Mouse (Mus musculus): ENCODE measurements around the gene Sap18b. TPM values are rescaled to one million over a fixed set of nuclear protein-coding genes. Genes with fewer than 3 reads are reported as not detected.

Sap18b gene
- polyA plus RNA-seq, 1 experiment, result 30.9 TPM

GRCm38 (mm10) chr8:95799891-95800290 is 25.3 kb upstream of the Sap18b start:
- 57% methylated on average over 1 of the region's 1 CpGs for WGBS
- Histone ChIP-seq H3K4me3 (ENCODE audit: control insufficient read depth, insufficient read depth, low read length) (no peak overlapping the region), H3K27ac (ENCODE audit: control insufficient read depth, insufficient read depth, low read length) (peak overlapping the region; percentile 31; the same call in 1 of the 2 replicates), H3K36me3 (ENCODE audit: control insufficient read depth, insufficient read depth, low read length) (no peaks in the 10 kb centered on the region), H3K27me3 (ENCODE audit: control insufficient read depth, insufficient read depth, low read length) (no peaks in the 10 kb centered on the region), H3K4me1 (replicated peaks; ENCODE audit: control insufficient read depth, insufficient read depth, low read length) (peaks cover 15% of the 10 kb centered on the region)
- no peak for DNase-seq
- TF ChIP-seq POLR2A (IDR thresholded peaks at IDR 0.05; ENCODE audit: control insufficient read depth, extremely low read depth, insufficient read depth, low read length, poor library complexity) (no peak), CTCF (IDR thresholded peaks at IDR 0.05; ENCODE audit: borderline replicate concordance, control insufficient read depth, extremely low read depth, insufficient read depth, low read length, poor library complexity) (no peak)

- H3K36me3 ChIP-seq (ENCODE audit: control insufficient read depth, insufficient read depth, low read length), result no peaks in the 10 kb centered on the region
- DNase-seq, result no peak
- 65% methylated on average over 3 of the region's 3 CpGs for WGBS
Measured at GRCm38 (mm10) chr8:95800353-95800752, 24.8 kb upstream of the Sap18b start.

GRCm38 (mm10) chr8:95801476-95802064 is 23.6 kb upstream of the Sap18b start:
- TF ChIP-seq CTCF (IDR thresholded peaks at IDR 0.05; ENCODE audit: borderline replicate concordance, control insufficient read depth, extremely low read depth, insufficient read depth, low read length, poor library complexity) (no peak), POLR2A (IDR thresholded peaks at IDR 0.05; ENCODE audit: control insufficient read depth, extremely low read depth, insufficient read depth, low read length, poor library complexity) (no peak)
- H3K27me3 ChIP-seq (ENCODE audit: control insufficient read depth, insufficient read depth, low read length), result no peaks in the 10 kb centered on the region
- no peaks in the 10 kb centered on the region for H3K36me3 ChIP-seq (ENCODE audit: control insufficient read depth, insufficient read depth, low read length)
- peaks cover 19% of the 10 kb centered on the region for H3K4me1 ChIP-seq (replicated peaks; ENCODE audit: control insufficient read depth, insufficient read depth, low read length)
- no peak overlapping the region for H3K27ac ChIP-seq (ENCODE audit: control insufficient read depth, insufficient read depth, low read length)
- DNase-seq, result no peak
- no peak overlapping the region for H3K4me3 ChIP-seq (ENCODE audit: control insufficient read depth, insufficient read depth, low read length)
- WGBS, result 97% methylated on average over 1 of the region's 1 CpGs

More at GRCm38 (mm10) chr8:95800353-95800752, 24.8 kb upstream of the Sap18b start:
- Histone ChIP-seq H3K4me1 (replicated peaks; ENCODE audit: control insufficient read depth, insufficient read depth, low read length) (peaks cover 15% of the 10 kb centered on the region), H3K27ac (ENCODE audit: control insufficient read depth, insufficient read depth, low read length) (no peak overlapping the region), H3K27me3 (ENCODE audit: control insufficient read depth, insufficient read depth, low read length) (no peaks in the 10 kb centered on the region), H3K4me3 (ENCODE audit: control insufficient read depth, insufficient read depth, low read length) (no peak overlapping the region)
- TF ChIP-seq POLR2A (IDR thresholded peaks at IDR 0.05; ENCODE audit: control insufficient read depth, extremely low read depth, insufficient read depth, low read length, poor library complexity), result no peak
- TF ChIP-seq CTCF (IDR thresholded peaks at IDR 0.05; ENCODE audit: borderline replicate concordance, control insufficient read depth, extremely low read depth, insufficient read depth, low read length, poor library complexity), result no peak

- Histone ChIP-seq H3K27ac (ENCODE audit: control insufficient read depth, insufficient read depth, low read length) (no peak overlapping the region), H3K27me3 (ENCODE audit: control insufficient read depth, insufficient read depth, low read length) (no peaks in the 10 kb centered on the region), H3K36me3 (ENCODE audit: control insufficient read depth, insufficient read depth, low read length) (no peaks in the 10 kb centered on the region), H3K4me1 (replicated peaks; ENCODE audit: control insufficient read depth, insufficient read depth, low read length) (peaks cover 19% of the 10 kb centered on the region), H3K4me3 (ENCODE audit: control insufficient read depth, insufficient read depth, low read length) (no peak overlapping the region)
- TF ChIP-seq POLR2A (IDR thresholded peaks at IDR 0.05; ENCODE audit: control insufficient read depth, extremely low read depth, insufficient read depth, low read length, poor library complexity) (no peak), CTCF (IDR thresholded peaks at IDR 0.05; ENCODE audit: borderline replicate concordance, control insufficient read depth, extremely low read depth, insufficient read depth, low read length, poor library complexity) (no peak)
- 87% methylated on average over 8 of the region's 8 CpGs for WGBS
- no peak for DNase-seq
Measured at GRCm38 (mm10) chr8:95802231-95802630, 22.9 kb upstream of the Sap18b start.

DNA sequence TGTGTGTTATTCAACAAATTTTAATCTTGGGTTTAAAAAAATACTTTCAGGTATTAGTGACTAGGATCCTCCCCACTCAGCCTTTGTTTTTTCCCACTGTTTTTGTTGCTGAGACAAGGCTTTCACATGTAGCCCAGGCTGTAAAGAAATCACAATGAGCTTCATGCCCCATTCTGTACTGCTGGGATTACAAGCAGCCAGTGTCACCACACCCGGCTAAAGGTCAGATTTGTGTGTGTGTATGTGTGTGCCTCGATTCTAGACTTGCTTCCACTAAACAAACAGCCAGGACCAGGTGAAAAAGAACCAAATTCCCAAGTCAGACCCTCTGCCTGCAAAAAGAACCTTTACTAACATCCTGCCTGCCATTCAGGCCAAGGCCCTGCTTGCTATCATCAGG is 19.7 kb upstream of the Sap18b start:
- H3K27ac ChIP-seq (ENCODE audit: control insufficient read depth, insufficient read depth, low read length), result no peak overlapping the region
- no peak overlapping the region for H3K4me3 ChIP-seq (ENCODE audit: control insufficient read depth, insufficient read depth, low read length)
- H3K36me3 ChIP-seq (ENCODE audit: control insufficient read depth, insufficient read depth, low read length), result no peaks in the 10 kb centered on the region
- H3K4me1 ChIP-seq (replicated peaks; ENCODE audit: control insufficient read depth, insufficient read depth, low read length), result peaks cover 12% of the 10 kb centered on the region
- no peak for DNase-seq
- no peaks in the 10 kb centered on the region for H3K27me3 ChIP-seq (ENCODE audit: control insufficient read depth, insufficient read depth, low read length)
- TF ChIP-seq POLR2A (IDR thresholded peaks at IDR 0.05; ENCODE audit: control insufficient read depth, extremely low read depth, insufficient read depth, low read length, poor library complexity) (no peak), CTCF (IDR thresholded peaks at IDR 0.05; ENCODE audit: borderline replicate concordance, control insufficient read depth, extremely low read depth, insufficient read depth, low read length, poor library complexity) (no peak)
- 63% methylated on average over 2 of the region's 2 CpGs for WGBS

DNA sequence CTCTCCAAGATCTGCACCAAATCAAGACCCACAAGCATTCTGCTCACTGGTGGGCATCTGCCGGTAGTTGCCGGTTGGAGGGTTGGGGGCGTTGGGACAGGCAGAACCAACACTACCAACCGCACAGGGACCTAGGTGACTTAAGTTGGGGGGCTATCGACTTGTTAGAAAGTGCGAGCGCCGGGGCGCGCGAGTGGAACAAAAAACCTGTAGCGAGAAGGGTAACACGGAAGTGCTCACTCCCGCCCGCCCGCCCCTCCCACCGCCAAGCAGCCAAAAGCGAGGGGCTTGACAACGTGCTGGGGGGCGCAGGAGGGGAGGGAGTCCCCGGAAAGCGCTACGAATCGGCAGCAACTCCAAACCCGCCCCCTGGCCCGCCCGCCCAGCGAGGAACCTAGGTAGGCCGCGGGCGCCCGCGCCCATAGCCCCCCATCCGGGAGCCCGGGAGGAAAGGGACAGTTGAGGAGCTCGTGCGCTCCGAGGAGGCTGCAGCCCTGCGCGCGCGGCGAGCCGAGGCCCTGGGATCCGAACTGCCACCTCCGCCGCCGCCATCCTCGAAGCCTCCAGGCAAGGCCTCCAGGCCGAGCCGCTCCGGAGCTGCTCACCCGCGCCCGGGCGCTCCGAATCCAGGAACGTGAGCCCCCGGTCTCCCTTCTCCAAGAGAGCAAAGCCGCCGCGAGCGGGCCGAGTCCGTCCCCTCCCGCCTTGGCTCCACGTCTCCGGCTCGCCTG is 18.5 kb upstream of the Sap18b start:
- H3K4me1 ChIP-seq (replicated peaks; ENCODE audit: control insufficient read depth, insufficient read depth, low read length), result peaks cover 11% of the 10 kb centered on the region
- DNase-seq, result peak; percentile 69
- TF ChIP-seq POLR2A (IDR thresholded peaks at IDR 0.05; ENCODE audit: control insufficient read depth, extremely low read depth, insufficient read depth, low read length, poor library complexity) (no peak; the same call in 1 of the 2 replicates), CTCF (IDR thresholded peaks at IDR 0.05; ENCODE audit: borderline replicate concordance, control insufficient read depth, extremely low read depth, insufficient read depth, low read length, poor library complexity) (no peak)
- under 1% methylated on average over 68 of the region's 69 CpGs for WGBS
- H3K27me3 ChIP-seq (ENCODE audit: control insufficient read depth, insufficient read depth, low read length), result no peaks in the 10 kb centered on the region
- peak overlapping the region; percentile 80 for H3K27ac ChIP-seq (ENCODE audit: control insufficient read depth, insufficient read depth, low read length)
- H3K4me3 ChIP-seq (ENCODE audit: control insufficient read depth, insufficient read depth, low read length), result peak overlapping the region; percentile 82
- no peaks in the 10 kb centered on the region for H3K36me3 ChIP-seq (ENCODE audit: control insufficient read depth, insufficient read depth, low read length)
